Mouse (Mus musculus) cortical plate, adult 2 months (tissue): ENCODE results near the gene L3mbtl4. TPM values are rescaled to one million over a fixed set of nuclear protein-coding genes. Genes with fewer than 3 reads are reported as not detected.

Experiments used
- H3K27ac ChIP-seq: fragments of 200-500 bp; 2 replicates; pipeline ENCODE4 v1.5.1; 2012; ENCODE audit warnings: low read length, control low read depth, inconsistent platforms; ENCODE audit not compliant: insufficient read depth
- H3K4me1 ChIP-seq: fragments of 200-500 bp; 2 replicates; pipeline ENCODE4 v1.6.1; 2011; ENCODE audit warnings: low read length; ENCODE audit not compliant: control insufficient read depth, insufficient read depth
- H3K4me3 ChIP-seq: fragments of 200-500 bp; 2 replicates; pipeline ENCODE4 v1.5.1; 2011; ENCODE audit warnings: mild to moderate bottlenecking, low read length, control low read depth; ENCODE audit not compliant: insufficient read depth
- CTCF ChIP-seq: fragments of 200-500 bp; IDR thresholded peaks from 2 replicates; pipeline ENCODE4 v1.5.1; 2011; ENCODE audit warnings: mild to moderate bottlenecking, control low read depth, low read length; ENCODE audit not compliant: insufficient read depth; ENCODE audit errors: extremely low read depth
- POLR2A ChIP-seq: fragments of 200-500 bp; IDR thresholded peaks from 2 replicates; pipeline ENCODE4 v1.6.1; 2011; ENCODE audit warnings: mild to moderate bottlenecking, low read length, control low read depth; ENCODE audit not compliant: insufficient read depth; ENCODE audit errors: extremely low read depth
- polyA plus RNA-seq: library from polyadenylated mRNA; depleted of rRNA; stranded (reverse); fragments of >200 nt; gene quantifications from 2 replicates; pipeline ENCODE4 v1.2.3, GENCODE M21; 2012

Gene L3mbtl4
- polyA plus RNA-seq, 1 experiment: 0.90 TPM

GRCm38 (mm10) chr17:68771046-68771750 is 497.6 kb downstream of the L3mbtl4 start:
- Histone ChIP-seq H3K4me1 (peaks cover 2% of the 10 kb centered on the region; the same call in 1 of the 2 replicates), H3K27ac (no peak overlapping the region), H3K4me3 (no peak overlapping the region)
- no peak for TF ChIP-seq CTCF
- no peak for TF ChIP-seq POLR2A

GRCm38 (mm10) chr17:68793741-68794140 is 520.1 kb downstream of the L3mbtl4 start:
- TF ChIP-seq CTCF (no peak), POLR2A (no peak)
- H3K4me3 ChIP-seq: no peak overlapping the region
- H3K4me1 ChIP-seq: no peaks in the 10 kb centered on the region
- H3K27ac ChIP-seq: no peak overlapping the region

GRCm38 (mm10) chr17:68826323-68826722 is 552.7 kb downstream of the L3mbtl4 start, which contains the start of gene Tmem200c:
Gene Tmem200c (plus strand): TSS chr17:68826623.
- H3K4me1 ChIP-seq: no peaks in the 10 kb centered on the region
- TF ChIP-seq POLR2A: no peak
- TF ChIP-seq CTCF: no peak
- H3K4me3 ChIP-seq: no peak within 1 kb of the TSS
- no peak within 1 kb of the TSS for H3K27ac ChIP-seq
